Mouse (Mus musculus): Measurements from ENCODE around the gene Zkscan7.
"Not testable (repeated sequence)": the region's sequence is repeated elsewhere in the genome, so short reads cannot be mapped to it uniquely, and the experiment has no call there.

The Zkscan7 gene

GRCm38 (mm10) chr9:122885385-122885784 lies at the start of gene Zkscan7:
Gene Zkscan7, plus strand, starts transcription at chr9:122885685.
- no peak for DNase-seq (ENCODE audit: low spot score in 2 of 2)

- DNase-seq (ENCODE audit: low spot score in 2 of 2), result no peak
Measured at GRCm38 (mm10) chr9:122836126-122836525, 49.4 kb upstream of the Zkscan7 start.

GRCm38 (mm10) chr9:122836790-122837189 lies 48.7 kb upstream of the Zkscan7 start:
- peak; percentile 86 to 88 for DNase-seq (ENCODE audit: low spot score in 2 of 2)

- DNase-seq (ENCODE audit: low spot score in 2 of 2), result no peak
Measured at GRCm38 (mm10) chr9:122837216-122837615, 48.3 kb upstream of the Zkscan7 start.

GRCm38 (mm10) chr9:122837680-122838079 lies 47.8 kb upstream of the Zkscan7 start:
- peak in 1 of 2 experiments; percentile 32 for DNase-seq (ENCODE audit: low spot score in 2 of 2)

- DNase-seq (ENCODE audit: low spot score in 2 of 2), result no peak
Measured at GRCm38 (mm10) chr9:122843760-122844159, 41.7 kb upstream of the Zkscan7 start, which contains the start of gene Gm35549. Gene Gm35549, minus strand, starts transcription at chr9:122844035.

- DNase-seq (ENCODE audit: low spot score in 2 of 2), result no peak
Measured at GRCm38 (mm10) chr9:122845621-122846020, 39.9 kb upstream of the Zkscan7 start.

- peak; percentile 73 to 80 for DNase-seq (ENCODE audit: low spot score in 2 of 2)
Measured at GRCm38 (mm10) chr9:122846156-122846555, 39.3 kb upstream of the Zkscan7 start.

GRCm38 (mm10) chr9:122847811-122848311 lies 37.6 kb upstream of the Zkscan7 start:
- DNase-seq (ENCODE audit: low spot score in 2 of 2), result not testable (repeated sequence)

GRCm38 (mm10) chr9:122854526-122854925 lies 31.0 kb upstream of the Zkscan7 start:
- DNase-seq (ENCODE audit: low spot score in 2 of 2), result no peak

- not testable (repeated sequence) for DNase-seq (ENCODE audit: low spot score in 2 of 2)
Measured at GRCm38 (mm10) chr9:122855141-122855540, 30.3 kb upstream of the Zkscan7 start.

- no peak for DNase-seq (ENCODE audit: low spot score in 2 of 2)
Measured at GRCm38 (mm10) chr9:122855617-122856016, 29.9 kb upstream of the Zkscan7 start.

GRCm38 (mm10) chr9:122856716-122857115 lies 28.8 kb upstream of the Zkscan7 start:
- no peak for DNase-seq (ENCODE audit: low spot score in 2 of 2)

- no peak for DNase-seq (ENCODE audit: low spot score in 2 of 2)
Measured at GRCm38 (mm10) chr9:122860752-122861151, 24.7 kb upstream of the Zkscan7 start.

GRCm38 (mm10) chr9:122863731-122864130 lies 21.8 kb upstream of the Zkscan7 start:
- no peak for DNase-seq (ENCODE audit: low spot score in 2 of 2)

- no peak for DNase-seq (ENCODE audit: low spot score in 2 of 2)
Measured at GRCm38 (mm10) chr9:122864848-122865247, 20.6 kb upstream of the Zkscan7 start.

GRCm38 (mm10) chr9:122865697-122866166 lies 19.8 kb upstream of the Zkscan7 start, which contains the start of gene Zfp445:
Gene Zfp445, minus strand, starts transcription at chr9:122866006.
- DNase-seq (ENCODE audit: low spot score in 2 of 2), result peak; percentile 84 to 87

- DNase-seq (ENCODE audit: low spot score in 2 of 2), result no peak
Measured at GRCm38 (mm10) chr9:122866192-122866591, 19.3 kb upstream of the Zkscan7 start.

GRCm38 (mm10) chr9:122872595-122872994 lies 12.9 kb upstream of the Zkscan7 start:
- DNase-seq (ENCODE audit: low spot score in 2 of 2), result no peak

- no peak for DNase-seq (ENCODE audit: low spot score in 2 of 2)
Measured at GRCm38 (mm10) chr9:122874653-122875052, 10.8 kb upstream of the Zkscan7 start.

GRCm38 (mm10) chr9:122875145-122875544 lies 10.3 kb upstream of the Zkscan7 start:
- no peak for DNase-seq (ENCODE audit: low spot score in 2 of 2)

- DNase-seq (ENCODE audit: low spot score in 2 of 2), result peak; percentile 84 to 90
Measured at GRCm38 (mm10) chr9:122886372-122887179, 1.1 kb downstream of the Zkscan7 start.

GRCm38 (mm10) chr9:122901047-122901446 lies 15.6 kb downstream of the Zkscan7 start:
- no peak for DNase-seq (ENCODE audit: low spot score in 2 of 2)
